Mouse (Mus musculus) yolk sac, embryonic 10.5 days (tissue): ENCODE measurements around the gene Slc39a3.
A peak's percentile ranks its signal among the peaks of the same experiment; 100 is the strongest.
"Not testable (repeated sequence)": the region's sequence is repeated elsewhere in the genome, so short reads cannot be mapped to it uniquely, and the experiment has no call there.

Source experiments
- DNase-seq: peaks from one replicate; pipeline ENCODE4 v3.0.0-alpha.2; 2017; ENCODE audit warnings: low spot score

The Slc39a3 gene

DNA sequence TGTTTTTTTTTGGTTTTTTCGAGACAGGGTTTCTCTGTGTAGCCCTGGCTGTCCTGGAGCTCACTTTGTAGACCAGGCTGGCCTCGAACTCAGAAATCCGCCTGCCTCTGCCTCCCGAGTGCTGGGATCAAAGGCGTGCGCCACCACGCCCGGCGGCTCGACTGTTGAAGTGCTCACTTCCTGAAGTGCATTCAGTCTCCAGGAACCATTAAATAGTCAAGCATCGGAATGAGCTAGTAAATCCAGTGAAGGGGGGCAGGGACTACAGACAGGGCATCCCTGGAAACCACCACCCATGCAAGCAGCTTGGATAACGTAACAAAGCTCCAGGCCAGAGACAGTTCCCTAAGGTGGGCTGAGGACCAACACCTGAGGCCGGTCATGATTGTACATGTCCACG is 8.0 kb upstream of the Slc39a3 start:
- DNase-seq, result not testable (repeated sequence)

DNA sequence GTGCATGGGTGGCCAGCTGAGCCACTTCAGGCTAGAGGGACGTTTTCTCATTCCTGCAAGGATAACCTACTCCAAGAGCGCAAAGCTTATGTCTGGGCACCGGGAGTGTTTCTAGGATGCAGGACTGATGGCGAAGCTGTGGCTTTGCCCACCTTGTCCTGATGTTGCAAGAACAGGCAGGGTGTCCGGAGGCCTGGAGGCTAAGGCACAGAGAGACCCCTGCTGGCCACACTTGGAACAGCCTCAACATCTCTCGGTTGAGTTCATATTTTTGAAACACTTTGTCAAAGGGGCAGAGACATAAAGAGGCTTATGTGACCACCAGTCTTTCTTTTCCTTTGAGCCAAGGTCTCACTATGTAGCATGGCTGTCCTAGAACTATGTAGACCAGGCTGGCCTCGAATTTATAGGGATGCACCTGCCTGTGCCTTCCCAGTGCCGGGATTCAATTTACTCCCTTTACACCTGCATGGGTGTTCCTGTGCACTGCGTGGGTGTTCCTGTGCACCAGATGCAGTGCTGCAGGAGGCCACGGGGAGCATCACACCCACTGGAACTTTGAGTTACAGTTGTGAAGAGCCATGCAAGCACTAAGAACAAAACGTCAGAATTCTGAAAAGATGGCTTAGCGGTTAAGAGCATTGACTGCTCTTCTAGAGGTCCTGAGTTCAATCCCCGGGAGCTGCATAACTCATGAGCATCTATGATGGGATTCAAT is 4.4 kb upstream of the Slc39a3 start:
- DNase-seq, result peak; percentile 47

DNA sequence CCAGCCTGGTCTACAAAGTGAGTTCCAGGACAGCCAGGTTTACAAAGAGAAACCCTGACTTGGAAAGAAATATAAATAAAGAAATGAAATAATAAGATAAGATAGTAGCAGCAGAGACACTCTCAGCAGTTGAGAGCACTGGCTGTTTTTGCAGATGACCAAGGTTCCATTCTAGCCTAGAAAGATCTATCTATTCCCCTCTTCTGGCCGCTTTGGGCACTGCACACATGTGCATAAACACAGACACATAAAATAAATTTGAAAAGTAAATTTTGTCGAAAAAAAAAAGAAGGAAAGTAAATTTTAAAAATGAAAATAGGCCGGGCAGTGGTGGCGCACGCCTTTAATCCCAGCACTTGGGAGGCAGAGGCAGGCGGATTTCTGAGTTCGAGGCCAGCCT is 975 bp downstream of the Slc39a3 start:
- no peak for DNase-seq

DNA sequence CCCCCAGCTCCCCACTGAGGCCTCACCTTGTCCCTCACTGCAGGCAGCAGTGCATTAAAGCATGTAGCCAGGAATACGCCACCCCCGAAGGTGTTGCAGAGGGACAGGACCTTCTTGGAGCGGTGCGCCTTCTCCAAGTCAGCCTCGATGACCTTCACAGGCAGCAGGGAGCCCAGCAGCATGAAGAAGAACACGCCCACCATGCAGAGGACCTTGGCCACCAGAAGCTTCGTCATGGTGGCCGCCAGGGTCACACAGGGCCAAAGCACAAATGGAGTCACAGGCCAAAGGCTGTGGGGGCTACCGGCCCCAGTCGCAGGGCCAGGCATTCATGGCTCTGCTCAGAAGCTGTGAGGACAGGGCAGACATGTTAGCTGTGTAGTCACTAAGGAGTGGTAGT is 3.6 kb downstream of the Slc39a3 start:
- no peak for DNase-seq

DNA sequence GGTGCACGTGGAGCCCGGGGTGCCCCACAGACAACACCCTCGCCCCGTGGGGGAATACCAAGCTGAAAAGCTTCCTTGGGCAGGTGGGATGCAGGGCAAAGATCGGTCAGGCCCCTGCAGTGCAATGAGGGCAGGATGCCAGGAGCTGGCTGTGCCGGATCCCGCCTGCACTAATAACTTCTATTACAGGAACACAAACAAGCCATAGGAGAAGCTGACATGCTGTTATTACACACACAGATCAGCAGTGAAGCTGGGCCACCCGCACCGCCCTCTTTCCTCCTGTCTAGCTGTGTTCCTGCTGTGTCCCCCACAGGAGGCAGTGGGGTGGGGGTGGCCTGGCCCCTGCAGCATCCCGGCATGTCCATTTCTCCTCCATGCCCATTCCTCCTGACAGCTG is 8.2 kb downstream of the Slc39a3 start:
- no peak for DNase-seq

DNA sequence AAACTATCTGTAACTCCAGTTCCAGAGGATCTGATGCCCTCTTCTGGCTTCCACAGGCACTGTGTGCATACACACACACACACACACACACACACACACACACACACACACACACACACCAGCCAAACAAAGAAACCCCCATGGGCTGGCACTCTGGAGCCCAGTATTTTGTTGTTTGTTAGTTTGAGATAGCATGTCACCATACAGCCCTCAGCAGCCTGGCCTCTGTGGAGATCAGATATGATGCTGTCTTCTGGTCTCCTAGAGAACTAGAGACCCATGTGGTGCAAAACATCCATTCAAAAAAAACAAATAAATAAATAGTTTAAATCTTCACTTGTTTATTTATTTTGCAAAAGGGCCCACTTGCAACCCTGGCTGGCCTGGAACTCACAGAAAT is 9.0 kb downstream of the Slc39a3 start:
- no peak for DNase-seq

DNA sequence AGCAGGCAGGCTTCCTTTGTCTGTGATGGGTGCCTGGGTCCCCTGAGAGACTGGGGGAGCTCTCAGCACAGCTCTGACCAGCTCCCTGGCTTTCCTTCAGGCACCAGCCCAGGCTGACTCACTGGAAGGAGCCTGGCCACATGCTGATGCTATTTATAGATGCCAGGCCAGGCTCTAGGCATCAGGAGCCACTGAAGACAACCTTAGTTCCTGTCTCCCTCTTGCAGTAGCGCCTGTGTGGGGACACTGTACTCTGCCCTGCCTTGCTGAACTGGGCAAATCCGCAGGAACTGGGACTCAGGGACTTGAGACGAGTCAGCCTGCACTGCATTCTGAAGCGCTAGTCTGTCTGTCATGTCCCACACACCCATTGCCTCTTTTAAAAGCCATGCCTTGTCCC is 9.9 kb downstream of the Slc39a3 start:
- DNase-seq, result no peak

DNA sequence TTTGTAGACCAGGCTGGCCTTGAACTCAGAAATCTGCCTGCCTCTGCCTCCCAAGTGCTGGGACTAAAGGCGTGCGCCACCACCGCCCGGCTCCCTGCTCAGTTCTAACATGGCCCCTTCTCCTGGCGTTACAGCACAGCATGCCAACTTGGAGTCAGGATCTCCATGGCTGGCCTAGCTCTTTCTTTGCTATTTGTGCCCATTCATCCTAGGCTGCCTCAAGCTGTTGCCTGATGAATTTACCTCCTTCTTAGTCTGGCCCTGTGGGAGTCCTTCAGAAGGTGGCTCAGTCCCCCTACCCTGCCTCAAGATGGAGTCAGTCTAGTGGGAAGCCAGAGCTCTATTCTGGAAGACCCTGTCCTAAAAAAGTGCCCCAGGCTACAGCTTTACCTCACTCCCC is 10.4 kb downstream of the Slc39a3 start:
- no peak for DNase-seq

DNA sequence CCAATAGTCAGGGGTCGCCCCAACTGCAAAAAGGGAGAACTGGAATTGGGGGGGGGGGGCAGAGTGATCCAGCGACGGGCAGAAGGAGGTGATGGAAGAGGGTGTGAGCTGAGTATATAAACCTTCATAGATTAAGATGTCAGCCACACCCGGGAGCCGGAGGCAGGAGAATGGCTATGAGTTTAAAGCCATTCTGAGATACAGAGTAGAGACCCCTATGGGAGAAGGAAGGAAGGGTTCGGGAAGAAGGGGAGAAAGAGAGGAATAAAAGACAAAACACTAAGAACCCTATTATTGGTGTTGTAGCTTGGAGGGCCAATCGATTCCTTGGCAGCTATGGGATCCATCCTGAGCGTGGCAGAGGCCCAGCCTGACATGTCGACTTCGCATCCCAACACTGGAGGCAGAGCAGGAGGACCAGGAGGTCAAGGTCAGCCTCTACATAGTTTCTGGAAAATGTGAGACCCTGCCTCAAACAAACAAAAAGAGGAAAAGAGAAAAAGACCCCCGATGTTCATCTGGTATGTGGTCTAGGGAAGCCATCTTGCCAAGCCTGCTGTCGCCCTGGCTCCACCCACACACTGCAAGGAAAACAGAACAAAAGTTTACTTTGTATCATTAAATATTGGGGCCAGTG is 11.5 kb downstream of the Slc39a3 start, which contains the start of gene Diras1:
TSS of gene Diras1 (minus strand) at position 24 of the 637 bp plus-strand sequence.
- no peak for DNase-seq

DNA sequence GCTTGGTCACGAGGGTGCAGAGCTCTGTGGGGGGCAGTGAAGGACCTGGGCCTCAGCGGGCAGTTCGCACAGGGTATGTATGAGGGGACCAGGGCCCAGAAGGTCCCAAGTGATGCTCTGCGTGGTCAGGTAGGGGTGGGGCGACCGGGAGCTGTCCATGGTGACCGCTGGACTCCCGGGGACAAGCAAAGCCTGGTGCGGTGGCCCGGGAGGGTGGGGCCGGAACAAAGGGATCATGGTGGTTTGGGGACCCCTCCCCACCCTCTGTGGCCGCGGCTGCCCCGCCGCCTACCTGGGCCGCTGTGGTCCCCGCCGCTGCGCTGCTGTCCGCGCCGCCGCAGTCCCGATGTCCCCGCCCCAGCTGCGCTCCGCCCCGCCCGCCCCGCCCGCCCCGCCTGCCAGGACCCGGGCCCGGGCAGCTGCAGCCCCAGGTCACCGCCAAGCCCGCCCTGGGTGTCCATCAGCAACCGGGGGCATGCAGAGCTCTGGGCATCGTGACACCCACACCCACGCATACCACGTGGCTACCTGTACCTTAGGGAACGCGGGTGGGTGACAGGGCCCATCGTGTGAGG is 12.1 kb downstream of the Slc39a3 start:
- no peak for DNase-seq

DNA sequence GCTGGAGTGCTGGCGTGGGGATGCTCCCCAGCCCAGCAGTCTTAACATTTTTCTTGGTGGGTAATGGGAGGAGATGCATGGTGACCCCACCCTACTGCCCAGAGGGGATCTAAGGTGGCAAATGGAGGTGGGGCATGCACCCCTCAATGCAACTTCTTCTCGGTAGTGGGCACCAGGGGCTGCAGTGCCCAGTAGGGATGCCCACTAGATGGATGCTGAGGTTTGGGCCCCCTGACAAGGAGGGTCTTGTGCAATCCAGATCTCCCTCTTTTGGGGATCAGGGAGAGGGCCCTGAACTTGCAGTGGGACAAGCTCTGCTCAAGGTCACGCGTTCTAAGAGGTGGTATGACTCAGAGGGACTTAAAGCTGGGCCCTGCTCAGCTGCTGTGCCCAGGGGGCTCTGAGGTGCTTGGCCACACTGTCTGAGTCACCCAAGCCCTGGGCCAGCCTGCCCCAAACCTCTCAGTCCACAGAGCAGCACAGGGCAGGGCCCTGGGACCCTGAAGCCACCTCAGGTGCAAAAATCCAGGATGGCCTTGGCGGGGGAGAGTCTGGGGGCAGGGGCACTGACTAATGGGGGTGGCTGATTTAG is 12.8 kb downstream of the Slc39a3 start:
- no peak for DNase-seq

DNA sequence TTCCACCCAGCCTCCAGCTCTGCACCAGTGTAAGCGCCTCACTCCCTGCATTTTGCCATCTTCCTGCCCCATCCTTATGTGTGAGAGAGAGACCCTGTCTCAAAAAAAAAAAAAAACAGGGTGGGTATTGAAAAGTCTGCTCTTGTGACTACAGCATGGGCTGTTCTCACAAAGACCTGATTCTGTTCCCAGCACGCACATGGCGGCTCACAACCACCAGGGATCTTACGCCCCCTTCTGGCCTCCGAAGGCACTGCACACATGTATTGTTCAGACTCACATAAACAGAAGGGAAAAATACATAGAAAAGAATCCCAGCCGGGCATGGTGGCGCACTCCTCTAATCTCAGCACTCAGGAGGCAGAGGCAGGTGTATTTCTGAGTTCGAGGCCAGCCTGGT is 14.5 kb downstream of the Slc39a3 start:
- no peak for DNase-seq

DNA sequence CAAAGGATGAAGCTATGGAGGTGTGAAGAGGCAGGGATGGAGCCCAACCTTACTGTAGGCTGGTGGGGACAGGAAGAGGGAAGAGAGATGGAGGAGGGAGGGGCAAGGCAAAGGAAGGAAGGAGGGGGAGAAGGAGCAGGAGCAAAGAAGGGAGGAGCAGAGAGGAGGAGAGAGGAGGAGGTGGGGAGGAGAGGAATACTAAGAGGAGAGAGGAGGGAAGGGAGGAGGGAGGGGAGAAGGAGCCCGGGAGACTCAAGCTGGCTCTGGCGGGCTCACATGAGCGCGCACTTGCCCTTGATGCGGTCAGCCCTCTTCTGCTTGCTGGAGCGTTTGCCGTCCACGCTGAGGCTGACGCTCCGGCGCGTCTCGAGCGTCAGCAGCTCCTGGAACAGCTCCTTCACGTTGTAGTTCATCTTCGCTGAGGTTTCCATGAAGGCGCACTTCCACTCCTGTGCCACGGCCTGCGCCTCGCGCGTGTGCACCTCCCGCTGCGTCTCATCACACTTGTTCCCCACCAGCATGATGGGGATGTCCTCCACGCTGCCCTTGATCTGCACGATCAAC is 15.6 kb downstream of the Slc39a3 start:
- no peak for DNase-seq

DNA sequence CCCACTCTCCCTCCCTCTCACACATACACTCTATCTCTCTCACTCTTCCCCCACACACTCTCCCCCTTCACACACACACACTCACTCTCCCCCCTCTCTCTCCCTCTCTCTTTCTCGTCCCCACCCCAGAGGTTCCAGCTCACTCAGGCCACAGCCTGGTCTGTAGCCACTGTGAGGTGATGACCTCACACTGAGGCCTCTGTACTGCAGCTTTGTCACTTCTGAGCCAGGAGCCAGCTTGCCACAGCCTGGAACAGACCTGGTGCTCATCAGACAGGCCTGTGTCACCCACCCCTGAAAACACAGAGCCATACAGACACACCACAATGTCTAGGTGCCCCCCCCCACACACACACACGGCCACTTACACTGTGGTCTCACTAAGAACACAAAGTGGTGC is 17.0 kb downstream of the Slc39a3 start:
- no peak for DNase-seq

DNA sequence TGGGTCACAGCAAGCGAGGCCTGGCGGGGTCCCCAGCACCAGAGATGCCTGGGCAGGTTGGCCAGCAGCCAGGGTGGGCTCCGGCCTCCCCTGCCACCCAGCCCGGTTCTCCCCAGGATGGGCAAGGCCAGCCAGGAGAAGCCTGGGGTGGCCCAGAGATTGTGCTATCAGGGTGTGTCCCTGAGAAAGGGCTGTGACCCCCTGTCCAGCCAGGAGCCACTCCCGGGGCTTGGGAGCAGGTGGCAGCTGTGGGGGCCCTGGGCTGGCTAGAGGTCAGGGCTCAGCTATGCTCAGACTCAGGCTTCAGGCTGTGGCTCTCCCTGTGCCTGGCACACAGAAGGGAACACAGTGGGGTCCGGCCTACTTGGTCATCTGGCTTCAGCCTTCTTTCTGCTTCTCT is 17.5 kb downstream of the Slc39a3 start:
- DNase-seq, result no peak

DNA sequence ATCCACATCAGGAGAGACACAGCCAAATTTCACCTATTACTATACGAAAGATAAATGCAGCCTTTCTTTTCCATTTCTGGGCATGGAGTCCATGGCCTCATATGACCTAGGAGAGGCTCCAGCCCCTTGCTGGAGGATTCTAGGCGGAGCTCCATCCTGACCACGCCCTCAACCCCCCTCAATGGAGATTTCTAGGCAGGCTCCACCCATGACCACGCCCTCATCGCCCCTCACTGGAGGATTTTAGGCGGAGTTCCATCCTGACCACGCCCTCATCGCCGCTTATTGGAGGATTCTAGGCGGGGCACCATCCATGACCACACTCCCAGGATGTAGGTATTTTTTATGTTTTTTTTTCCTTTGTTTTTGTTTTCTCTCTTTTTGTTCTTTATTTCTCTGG is 18.9 kb downstream of the Slc39a3 start:
- no peak for DNase-seq

DNA sequence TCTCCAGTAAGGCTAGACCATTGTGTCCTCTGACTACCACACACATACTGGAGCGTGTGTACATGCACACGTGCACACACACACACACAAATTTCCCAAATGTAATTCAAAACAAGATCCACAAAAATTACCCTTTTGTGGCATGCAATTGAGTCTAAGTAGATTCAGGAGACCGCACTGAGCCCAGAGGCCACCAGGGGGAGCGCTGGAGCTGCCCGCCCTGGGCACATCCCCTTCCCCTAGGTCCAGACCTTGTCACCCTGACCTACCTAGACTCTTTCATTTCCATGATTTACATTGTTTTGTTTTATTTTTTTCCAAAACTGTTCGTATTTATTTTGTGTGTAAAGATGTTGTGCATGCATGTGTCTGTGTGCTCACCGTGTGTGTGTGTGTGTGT is 20.6 kb downstream of the Slc39a3 start:
- DNase-seq, result no peak

DNA sequence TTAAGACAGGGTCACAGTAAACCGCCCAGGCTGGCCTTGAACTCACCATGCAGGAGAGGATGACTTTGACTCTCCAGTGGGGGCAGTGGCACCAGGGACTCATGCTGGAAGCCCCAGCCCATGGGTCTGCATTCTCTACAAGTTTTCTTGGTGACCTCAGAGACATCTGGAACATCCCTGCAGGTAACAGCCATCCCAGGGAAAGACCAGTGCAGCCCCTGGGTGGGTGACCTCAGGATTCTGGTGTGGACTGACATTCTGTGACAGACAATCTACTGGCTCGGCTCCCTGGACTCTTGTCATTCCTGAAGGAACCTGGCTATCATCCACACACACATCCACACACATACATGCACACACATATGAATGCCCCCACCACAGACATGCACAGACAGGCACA is 21.6 kb downstream of the Slc39a3 start:
- DNase-seq, result no peak

DNA sequence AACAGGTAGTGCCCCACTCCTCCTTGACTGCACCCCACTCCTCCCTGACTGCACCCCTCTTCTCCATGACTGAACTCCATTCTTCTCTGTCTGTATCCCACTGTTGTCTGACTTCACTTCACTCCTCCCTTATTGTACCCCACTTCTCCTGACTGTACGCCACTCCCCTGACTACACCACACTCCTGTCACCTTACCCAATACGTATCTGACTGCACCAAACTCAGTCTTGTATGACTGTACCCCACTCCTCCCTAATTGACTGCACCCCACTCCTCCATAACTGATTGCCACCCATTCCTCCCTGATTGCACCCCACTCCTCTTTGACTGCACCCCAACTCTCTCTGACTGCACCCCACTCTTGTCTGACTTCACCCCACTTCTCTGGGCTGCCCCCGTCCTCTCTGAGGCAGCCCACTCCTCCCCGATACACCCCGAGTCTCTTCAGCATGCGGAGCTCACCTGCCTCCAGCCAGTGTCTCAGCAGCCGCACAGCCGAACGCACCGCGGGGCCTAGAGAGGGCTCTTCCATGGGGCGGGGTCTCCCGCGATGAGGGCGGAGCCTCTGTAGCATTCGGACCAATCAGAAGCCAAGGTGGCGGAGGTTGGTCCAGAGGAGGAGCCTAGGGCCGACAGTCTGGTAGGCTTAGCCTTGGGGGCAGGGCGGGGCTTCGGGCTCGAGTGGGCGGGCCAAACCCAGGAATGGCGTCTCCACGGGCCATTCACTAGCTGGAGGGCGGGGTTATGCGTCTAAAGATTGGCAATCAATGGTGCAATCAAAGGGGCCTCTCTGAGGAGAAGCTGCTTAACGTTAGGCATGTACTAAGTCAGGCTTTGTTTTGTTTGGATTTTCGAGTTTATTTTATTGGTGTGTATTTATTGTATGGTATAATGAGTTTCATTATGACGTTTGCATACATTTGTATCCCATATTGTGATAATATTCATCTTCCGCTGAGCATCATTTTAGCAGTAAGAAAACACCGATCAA is 22.5 kb downstream of the Slc39a3 start, which contains the start of gene Gng7:
TSS of gene Gng7 (minus strand) at position 553 of the 992 bp plus-strand sequence.
- DNase-seq, result peak; percentile 92

DNA sequence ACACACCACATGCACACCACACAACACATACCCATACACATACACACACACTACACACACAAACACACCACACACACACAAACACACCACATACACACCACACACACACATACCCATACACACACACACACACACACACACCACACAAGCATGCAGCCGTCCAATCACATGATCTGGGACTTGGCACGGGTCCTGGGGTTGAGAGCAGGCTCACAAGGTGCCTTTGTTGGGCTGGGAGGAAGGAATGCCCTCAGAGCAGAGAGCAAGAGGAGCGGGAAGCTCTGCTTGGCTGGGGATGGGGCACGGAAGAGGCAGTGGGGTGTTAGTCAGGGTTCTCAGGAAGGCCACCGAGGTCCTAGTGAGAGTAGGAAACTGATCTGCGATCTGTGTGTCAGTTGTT is 26.4 kb downstream of the Slc39a3 start:
- DNase-seq, result no peak

DNA sequence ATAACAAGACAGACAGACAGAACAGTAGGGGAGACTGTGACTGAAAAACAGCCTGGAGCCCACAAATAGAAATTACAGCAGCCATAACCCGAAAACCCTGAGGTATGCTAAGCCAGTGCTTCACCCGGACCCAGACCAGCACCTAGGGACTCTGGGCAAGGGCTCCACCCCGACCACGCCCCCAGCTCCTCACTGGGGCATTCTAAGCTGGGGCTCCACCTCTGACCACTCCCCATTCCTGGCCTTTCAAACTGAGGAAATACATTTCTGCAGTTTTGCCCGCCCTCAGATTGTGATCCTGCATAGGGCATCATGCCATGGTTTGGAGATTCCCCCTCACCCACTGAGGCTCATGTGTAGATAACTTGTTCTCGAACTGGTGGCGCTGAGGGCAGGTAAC is 30.0 kb downstream of the Slc39a3 start:
- no peak for DNase-seq
